In the genomic region with DNA sequence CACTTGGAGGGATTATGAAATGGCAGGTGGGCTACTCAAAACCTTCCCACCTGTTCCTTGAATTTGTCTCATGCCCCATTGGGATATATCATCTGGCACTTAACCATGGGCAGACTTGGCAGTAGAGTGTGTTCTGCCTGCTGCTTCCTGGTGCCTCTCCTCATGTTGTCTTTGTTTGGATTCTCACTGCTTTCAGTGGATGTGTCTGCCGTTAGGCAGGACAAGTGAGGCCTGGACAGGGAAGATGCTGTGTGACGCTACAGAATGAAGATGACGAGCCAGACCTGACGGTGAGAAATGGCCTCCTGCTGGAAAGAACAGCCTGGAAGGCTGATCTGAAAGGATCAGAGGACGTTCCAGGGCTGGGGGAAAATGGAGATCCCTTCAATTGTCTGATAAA, we compare ENCODE assay signal across 23 mouse cellular contexts.
A peak's percentile ranks its signal among the peaks of the same experiment; 100 is the strongest.
DNase-seq lines count a peak whose midpoint lies in the region; ATAC-seq and TF ChIP-seq lines count a peak whose summit lies in the region.
"Had no signal": no experiment of that assay in that cellular context is flagged by ENCODE, and none has a peak within 500 bp of the region (broad histone marks: within the 10 kb centered on the region; RNA-seq: fewer than 3 reads in every experiment).

No protein-coding gene starts in this region.

- no peak for TF ChIP-seq POLR2A in cerebellum, adult 2 months (IDR thresholded peaks at IDR 0.05; ENCODE audit: borderline replicate concordance, insufficient read depth, low read length)

- no peak overlapping the region for H3K9ac ChIP-seq in heart, embryonic 11.5 days (ENCODE audit: low read depth, low read length)
- no peak overlapping the region for H3K9ac ChIP-seq in heart, embryonic 14.5 days (ENCODE audit: low read length)
- no peak overlapping the region for H3K9ac ChIP-seq in heart, postnatal 0 days (replicated peaks; ENCODE audit: low read depth, low read length)
- H3K9ac ChIP-seq: embryonic facial prominence, embryonic 12.5 days; embryonic facial prominence, embryonic 15.5 days; forebrain, postnatal 0 days; hindbrain, embryonic 12.5 days; hindbrain, embryonic 15.5 days had no signal

- peak; percentile 21 to 34 for DNase-seq in cerebellum, postnatal 10 days
- DNase-seq in cerebellum, adult 2 months, result no peak
- no peak for DNase-seq in heart, postnatal 36 days
- DNase-seq in heart, postnatal 25 days (ENCODE audit: low spot score), result no peak
- DNase-seq in heart, postnatal 0 days (ENCODE audit: low spot score), result no peak
- DNase-seq in heart, adult 9 months (ENCODE audit: low spot score in 2 of 2), result no peak
- DNase-seq: adrenal gland, adult 8-10 months; adrenal gland, postnatal 25 days; cerebellum, adult 11-12 months; cerebellum, adult 9-10 months; forebrain, postnatal 0 days; gastrocnemius, adult 2 months; gastrocnemius, postnatal 14 days; kidney, adult 2 months had no signal

- H3K27ac ChIP-seq in cerebellum, adult 2 months (ENCODE audit: insufficient read depth, low read length), result no peak overlapping the region
- peak overlapping the region; percentile 57 for H3K27ac ChIP-seq in heart, embryonic 11.5 days (ENCODE audit: low read depth, low read length)
- H3K27ac ChIP-seq in heart, embryonic 14.5 days (replicated peaks in 1 of 2; ENCODE audit: control insufficient read depth in 1 of 2, insufficient read depth in 1 of 2, low read depth in 2 of 2, low read length in 2 of 2), result peak overlapping the region; percentile 38 to 81
- peak overlapping the region; percentile 83 for H3K27ac ChIP-seq in heart, postnatal 0 days (ENCODE audit: low read depth)
- H3K27ac ChIP-seq: embryonic facial prominence, embryonic 12.5 days; embryonic facial prominence, embryonic 15.5 days; gastrocnemius, adult 2 months; hindbrain, embryonic 12.5 days; hindbrain, embryonic 15.5 days had no signal

- no peak for ATAC-seq in heart, embryonic 11.5 days (replicated peaks; ENCODE audit: insufficient number of reproducible peaks, low FRiP score, low TSS enrichment)
- no peak for ATAC-seq in heart, embryonic 14.5 days (ENCODE audit: insufficient number of reproducible peaks, insufficient read depth, low FRiP score, low read depth)
- no peak for ATAC-seq in heart, postnatal 0 days (ENCODE audit: insufficient read depth, low read depth)
- ATAC-seq: activated CD4-positive, CD25-positive, alpha-beta regulatory T cell, adult 4 months; forebrain, embryonic 14.5 days; forebrain, postnatal 0 days; intestine, postnatal 0 days had no signal

- TF ChIP-seq EP300 in heart, postnatal 0 days (IDR thresholded peaks at IDR 0.05; ENCODE audit: low read depth), result no peak

- no peaks in the 10 kb centered on the region; the same call in 1 of the 2 replicates for H3K27me3 ChIP-seq in cerebellum, adult 2 months (ENCODE audit: control insufficient read depth, insufficient read depth, low read length)
- no peaks in the 10 kb centered on the region for H3K27me3 ChIP-seq in heart, embryonic 11.5 days (ENCODE audit: control insufficient read depth, insufficient read depth, low read length)
- no peaks in the 10 kb centered on the region for H3K27me3 ChIP-seq in heart, embryonic 14.5 days (ENCODE audit: control insufficient read depth, insufficient read depth, low read length)
- H3K27me3 ChIP-seq in heart, postnatal 0 days (ENCODE audit: control insufficient read depth, insufficient read depth, low read length), result no peaks in the 10 kb centered on the region
- H3K27me3 ChIP-seq: embryonic facial prominence, embryonic 15.5 days; hindbrain, embryonic 15.5 days had no signal

- H3K4me2 ChIP-seq in heart, embryonic 11.5 days, result no peak overlapping the region
- H3K4me2 ChIP-seq in heart, embryonic 14.5 days (ENCODE audit: low read length), result no peak overlapping the region
- no peak overlapping the region for H3K4me2 ChIP-seq in heart, postnatal 0 days (ENCODE audit: low read depth, low read length)
- H3K4me2 ChIP-seq: embryonic facial prominence, embryonic 12.5 days; embryonic facial prominence, embryonic 15.5 days; hindbrain, embryonic 12.5 days; hindbrain, embryonic 15.5 days had no signal

- H3K4me3 ChIP-seq in cerebellum, adult 2 months (replicated peaks; ENCODE audit: insufficient read depth, low read depth, low read length), result no peak overlapping the region
- no peak overlapping the region for H3K4me3 ChIP-seq in heart, embryonic 11.5 days (ENCODE audit: low read depth, low read length)
- H3K4me3 ChIP-seq in heart, embryonic 14.5 days (ENCODE audit: control insufficient read depth in 1 of 2, insufficient read depth in 1 of 2, low read depth in 1 of 2, low read length in 2 of 2), result no peak overlapping the region
- no peak overlapping the region for H3K4me3 ChIP-seq in heart, postnatal 0 days (ENCODE audit: low read depth, low read length)
- H3K4me3 ChIP-seq: embryonic facial prominence, embryonic 12.5 days; embryonic facial prominence, embryonic 15.5 days; gastrocnemius, adult 2 months; hindbrain, embryonic 12.5 days; hindbrain, embryonic 15.5 days had no signal

- H3K36me3 ChIP-seq in heart, embryonic 11.5 days (ENCODE audit: control insufficient read depth, insufficient read depth, low read length), result no peaks in the 10 kb centered on the region
- H3K36me3 ChIP-seq in heart, embryonic 14.5 days (ENCODE audit: control insufficient read depth, insufficient read depth, low read length), result no peaks in the 10 kb centered on the region
- H3K36me3 ChIP-seq in heart, postnatal 0 days (replicated peaks; ENCODE audit: control insufficient read depth, insufficient read depth, low read length), result no peaks in the 10 kb centered on the region
- H3K36me3 ChIP-seq: embryonic facial prominence, embryonic 12.5 days; embryonic facial prominence, embryonic 15.5 days; hindbrain, embryonic 12.5 days; hindbrain, embryonic 15.5 days had no signal

- intact Hi-C loops in heart, postnatal 36 days (cut with DNase I), result no loop called here
- intact Hi-C loops in heart, postnatal 25 days (cut with DNase I), result no loop called here

- H3K9me3 ChIP-seq in heart, embryonic 11.5 days (replicated peaks; ENCODE audit: control insufficient read depth, low read length), result no peaks in the 10 kb centered on the region
- H3K9me3 ChIP-seq in heart, embryonic 14.5 days (ENCODE audit: control insufficient read depth, low read length), result no peaks in the 10 kb centered on the region
- no peaks in the 10 kb centered on the region for H3K9me3 ChIP-seq in heart, postnatal 0 days (replicated peaks; ENCODE audit: control insufficient read depth, low read length)
- H3K9me3 ChIP-seq: embryonic facial prominence, embryonic 12.5 days; embryonic facial prominence, embryonic 15.5 days; hindbrain, embryonic 12.5 days; hindbrain, embryonic 15.5 days had no signal

- WGBS in cerebellum, adult 2 months, result 12% methylated on average over 5 of the region's 5 CpGs
- 65% methylated on average over 5 of the region's 5 CpGs for WGBS in heart, embryonic 11.5 days (ENCODE audit: insufficient replicate concordance)
- 51% methylated on average over 5 of the region's 5 CpGs for WGBS in heart, embryonic 14.5 days
- WGBS in heart, postnatal 0 days, result 54% methylated on average over 5 of the region's 5 CpGs

- H3K4me1 ChIP-seq in cerebellum, adult 2 months (ENCODE audit: control insufficient read depth, insufficient read depth, low read length), result no peaks in the 10 kb centered on the region
- peaks cover 12% of the 10 kb centered on the region; the same call in 1 of the 2 replicates for H3K4me1 ChIP-seq in heart, embryonic 11.5 days (ENCODE audit: control insufficient read depth, insufficient read depth, low read length)
- peaks cover 5 to 23% of the 10 kb centered on the region in 2 experiments for H3K4me1 ChIP-seq in heart, embryonic 14.5 days (ENCODE audit: control insufficient read depth in 2 of 2, insufficient read depth in 2 of 2, low read length in 2 of 2)
- H3K4me1 ChIP-seq in heart, postnatal 0 days (ENCODE audit: control insufficient read depth, insufficient read depth), result peaks cover 8% of the 10 kb centered on the region; the same call in 1 of the 2 replicates
- H3K4me1 ChIP-seq: embryonic facial prominence, embryonic 12.5 days; embryonic facial prominence, embryonic 15.5 days; hindbrain, embryonic 15.5 days had no signal

- no peak for TF ChIP-seq CTCF in cerebellum, adult 2 months (IDR thresholded peaks at IDR 0.05; ENCODE audit: borderline replicate concordance, insufficient read depth, low read depth, low read length)
- TF ChIP-seq CTCF in heart, postnatal 0 days (IDR thresholded peaks at IDR 0.05; ENCODE audit: low read depth), result no peak

Comparison
In these comparisons a context has a peak if more than half of its experiments do, and no peak if none do; other contexts are left out.
1. DNase-seq: peak in cerebellum, postnatal 10 days (2 of 2); none in cerebellum, adult 2 months (0 of 2), heart, postnatal 36 days (0 of 2), heart, postnatal 25 days (single experiment), heart, postnatal 0 days (single experiment) and heart, adult 9 months (0 of 2).